Mouse (Mus musculus) limb, embryonic 10.5 days (tissue): ENCODE data around the gene Usp34. TPM values are rescaled to one million over a fixed set of nuclear protein-coding genes. Genes with fewer than 3 reads are reported as not detected.
"Not testable (repeated sequence)": the region's sequence is repeated elsewhere in the genome, so short reads cannot be mapped to it uniquely, and the experiment has no call there.

Experiments used
- DNase-seq: peaks from one replicate; pipeline ENCODE4 v3.0.0-alpha.2; 2017; ENCODE audit warnings: low spot score
- H3K27ac ChIP-seq: fragments of 300-500 bp; sonication (generic); 2 replicates; pipeline ENCODE4 v1.5.1; 2016; ENCODE audit warnings: mild to moderate bottlenecking
- H3K27me3 ChIP-seq: fragments of 300-500 bp; sonication (generic); 2 replicates; pipeline ENCODE4 v1.6.1; 2016; ENCODE audit warnings: low read depth, mild to moderate bottlenecking; ENCODE audit not compliant: poor library complexity, severe bottlenecking
- H3K36me3 ChIP-seq: fragments of 300-500 bp; sonication (generic); 2 replicates; pipeline ENCODE4 v1.6.1; 2016; ENCODE audit warnings: mild to moderate bottlenecking, moderate library complexity
- H3K4me1 ChIP-seq: fragments of 300-500 bp; sonication (generic); 2 replicates; pipeline ENCODE4 v1.6.1; 2016
- H3K4me3 ChIP-seq: fragments of 300-500 bp; sonication (generic); 2 replicates; pipeline ENCODE4 v1.5.1; 2016; ENCODE audit warnings: mild to moderate bottlenecking, moderate library complexity
- H3K9me3 ChIP-seq: fragments of 300-500 bp; sonication (generic); replicated peaks from 2 replicates; pipeline ENCODE4 v1.6.1; 2016; ENCODE audit warnings: mild to moderate bottlenecking
- WGBS: fragments of 180-500 bp; shearing (Covaris S2); methylation state at CpG from one replicate; pipeline ENCODE4 v1.1.7; 2016; 5-methylcytosine and 5-hydroxymethylcytosine counted together
- polyA plus RNA-seq: library from polyadenylated mRNA; unstranded; fragments of >200 nt; fragmentation: Nextera tagmentation; extraction: Ambion mirVana; gene quantifications from 2 replicates; pipeline ENCODE4 v1.2.1, GENCODE M21; 2016

The Usp34 gene
- polyA plus RNA-seq, 1 experiment from 2014 or later: 25.9 TPM

DNA sequence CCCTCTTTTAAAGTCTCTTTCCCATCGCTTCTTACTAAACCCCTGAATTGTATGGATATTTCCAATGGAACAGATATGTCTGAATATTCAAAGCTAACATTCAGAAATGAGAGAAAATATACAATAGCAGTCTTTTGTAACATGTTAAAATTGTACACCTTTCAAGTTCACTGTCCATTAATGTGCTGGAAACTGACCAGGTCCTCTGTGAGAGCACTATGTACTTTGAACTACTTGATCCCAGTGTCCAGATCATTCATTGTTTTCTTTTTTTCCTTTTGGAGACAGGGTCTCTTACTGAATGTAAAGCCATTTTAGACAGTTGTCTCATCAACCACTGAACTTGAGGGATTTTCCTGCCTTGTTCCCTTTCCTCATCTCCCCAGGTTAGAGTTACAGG is 3.6 kb upstream of the Usp34 start:
- 85% methylated on average over 1 of the region's 1 CpGs for WGBS
- no peak overlapping the region for H3K27ac ChIP-seq
- H3K9me3 ChIP-seq: no peaks in the 10 kb centered on the region
- peaks cover 3% of the 10 kb centered on the region for H3K4me1 ChIP-seq
- H3K27me3 ChIP-seq: no peaks in the 10 kb centered on the region
- H3K36me3 ChIP-seq: peaks cover 18% of the 10 kb centered on the region
- no peak overlapping the region for H3K4me3 ChIP-seq
- DNase-seq: no peak

DNA sequence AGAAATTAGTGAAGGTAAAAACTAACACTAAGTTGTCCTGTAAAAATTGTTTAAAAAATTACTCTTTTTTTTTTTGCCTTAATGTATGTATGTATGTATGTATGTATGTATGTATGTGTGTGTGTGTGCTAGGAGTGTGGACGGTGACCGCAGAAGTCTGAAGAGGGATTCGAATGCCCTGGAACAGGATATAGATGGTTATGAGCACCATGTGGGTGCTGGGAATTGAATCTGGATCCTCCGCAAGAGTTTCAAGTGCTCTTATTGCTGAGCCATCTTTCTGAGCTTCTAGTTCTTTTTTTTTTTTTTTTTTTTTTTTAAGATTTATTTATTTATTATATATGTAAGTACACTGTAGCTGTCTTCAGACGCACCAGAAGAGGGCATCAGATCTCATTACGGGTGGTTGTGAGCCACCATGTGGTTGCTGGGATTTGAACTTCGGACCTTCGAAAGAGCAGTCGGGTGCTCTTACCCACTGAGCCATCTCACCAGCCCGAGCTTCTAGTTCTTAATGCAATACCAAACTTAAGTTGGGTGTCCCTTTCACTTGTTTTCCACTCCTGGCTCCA is 1.5 kb upstream of the Usp34 start:
- Histone ChIP-seq H3K4me1 (peaks cover 10% of the 10 kb centered on the region), H3K4me3 (peak overlapping the region; percentile 87), H3K27ac (peak overlapping the region; percentile 98)
- H3K27me3 ChIP-seq, H3K36me3 ChIP-seq, H3K9me3 ChIP-seq, DNase-seq: not testable (repeated sequence)
- WGBS: 40% methylated on average over 10 of the region's 10 CpGs

DNA sequence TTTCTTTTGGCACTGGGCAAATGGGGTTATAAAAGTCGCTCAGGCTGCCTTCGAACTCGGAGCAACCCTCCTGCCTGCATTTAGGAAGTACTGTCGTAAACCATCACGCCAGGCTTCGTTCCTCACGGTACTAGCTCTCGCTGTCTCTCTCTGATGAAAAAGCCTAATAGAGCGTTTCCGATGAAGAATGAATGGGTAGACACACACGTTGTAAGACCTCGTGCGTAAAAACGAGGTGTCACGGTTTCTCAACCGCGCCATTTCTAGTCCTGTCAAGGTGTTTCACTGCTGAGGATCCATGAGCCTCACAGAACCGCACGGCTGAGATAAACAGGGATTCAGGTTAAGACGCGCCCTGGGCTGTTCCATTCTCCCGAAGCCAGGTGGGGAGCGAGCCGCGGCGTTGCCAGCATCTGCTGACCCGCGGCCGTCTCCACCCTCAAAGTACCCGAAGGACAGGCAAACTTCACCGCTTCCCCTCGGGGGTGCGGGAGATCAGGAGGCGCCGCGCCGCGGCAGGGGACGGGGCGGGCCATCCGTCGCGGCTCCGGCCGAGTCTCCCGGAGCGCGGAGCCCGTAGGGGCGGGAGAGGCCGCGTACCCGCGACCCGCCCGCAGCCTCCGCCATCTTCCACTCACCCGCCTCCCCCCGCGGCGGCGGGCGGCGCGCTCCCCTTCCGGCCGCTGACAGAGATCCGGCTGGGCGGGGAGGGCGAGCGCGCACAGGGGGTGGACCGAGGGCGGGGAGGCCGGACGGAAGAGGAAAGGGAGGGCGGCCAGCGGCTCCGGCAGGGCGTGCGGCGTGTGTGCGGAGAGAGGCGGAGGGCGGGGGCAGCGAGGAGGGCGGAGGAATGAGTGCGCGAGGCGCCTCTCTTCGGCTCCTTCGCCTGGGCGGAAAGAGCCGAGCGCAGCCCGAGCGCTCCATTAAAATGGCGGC is 754 bp upstream of the Usp34 start:
- Histone ChIP-seq H3K27ac (peak overlapping the region; percentile 98), H3K4me3 (peak overlapping the region; percentile 87), H3K4me1 (peaks cover 10% of the 10 kb centered on the region), H3K9me3 (no peaks in the 10 kb centered on the region), H3K36me3 (peaks cover 9% of the 10 kb centered on the region), H3K27me3 (no peaks in the 10 kb centered on the region)
- WGBS: under 1% methylated on average over 70 of the region's 98 CpGs
- DNase-seq: peak; percentile 95

DNA sequence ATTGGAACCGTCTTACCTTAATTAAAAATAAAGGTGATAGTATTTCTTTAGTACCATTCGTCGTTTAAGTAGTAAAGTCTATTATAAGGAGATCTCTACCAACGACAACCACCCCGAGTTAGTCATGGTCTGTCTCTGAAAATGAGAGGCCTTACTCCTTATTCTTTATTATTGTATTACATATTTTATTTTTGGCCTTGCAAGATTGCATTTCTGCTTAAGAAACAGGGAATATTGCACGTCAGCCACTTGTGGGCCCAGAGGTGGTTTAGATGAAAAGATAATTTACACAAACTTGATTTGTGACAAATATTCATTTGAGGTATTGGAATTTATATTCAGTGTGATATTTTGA is 848 bp downstream of the Usp34 start:
- no peaks in the 10 kb centered on the region for H3K27me3 ChIP-seq
- peaks cover 10% of the 10 kb centered on the region for H3K4me1 ChIP-seq
- 9% methylated on average over 6 of the region's 6 CpGs for WGBS
- peak overlapping the region; percentile 87 for H3K4me3 ChIP-seq
- H3K9me3 ChIP-seq: no peaks in the 10 kb centered on the region
- H3K36me3 ChIP-seq: peaks cover 20% of the 10 kb centered on the region
- DNase-seq: no peak
- H3K27ac ChIP-seq: peak overlapping the region; percentile 98

DNA sequence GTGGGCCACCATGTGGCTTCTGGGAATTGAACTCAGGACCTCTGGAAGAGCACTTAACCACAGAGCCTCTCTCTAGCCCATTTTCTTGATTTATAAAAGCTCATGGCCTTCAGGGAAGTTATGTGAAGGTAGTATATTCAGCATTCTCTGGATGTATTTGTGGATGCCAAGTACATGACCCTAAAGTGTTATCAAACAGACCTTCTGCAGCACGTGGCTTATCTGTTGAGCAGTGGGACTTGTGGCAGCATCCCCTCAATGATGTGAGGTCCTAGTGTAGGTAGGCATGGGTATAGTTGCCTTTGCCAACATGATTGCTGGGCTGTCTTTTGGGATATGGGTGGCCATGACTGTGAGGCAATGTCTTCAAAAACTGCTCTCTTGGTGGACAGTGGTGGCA is 6.8 kb downstream of the Usp34 start:
- H3K9me3 ChIP-seq: no peaks in the 10 kb centered on the region
- peaks cover 32% of the 10 kb centered on the region for H3K36me3 ChIP-seq
- no peak overlapping the region for H3K27ac ChIP-seq
- no peak overlapping the region for H3K4me3 ChIP-seq
- H3K4me1 ChIP-seq: peaks cover 3% of the 10 kb centered on the region
- 92% methylated on average over 1 of the region's 1 CpGs for WGBS
- no peaks in the 10 kb centered on the region for H3K27me3 ChIP-seq
- no peak for DNase-seq

DNA sequence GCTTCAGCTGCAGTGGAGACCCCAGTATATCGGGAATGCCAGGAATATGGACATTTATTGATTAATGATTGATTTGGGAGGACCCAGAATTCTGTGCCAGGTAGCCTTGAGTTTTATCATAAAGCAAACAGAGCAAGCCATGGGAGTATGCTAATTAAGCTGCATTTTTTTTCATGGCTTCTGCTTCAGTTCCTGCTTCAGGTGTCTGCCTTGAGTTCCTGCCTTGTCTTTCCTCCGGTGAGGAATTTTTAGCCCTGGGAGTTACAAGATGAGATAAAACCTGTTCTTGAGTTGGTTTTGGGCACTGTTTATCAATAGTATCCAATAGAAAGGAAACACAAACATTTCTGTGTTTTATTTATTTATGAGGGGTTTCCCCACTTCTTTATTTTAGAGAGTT is 22.7 kb downstream of the Usp34 start:
- no peaks in the 10 kb centered on the region for H3K4me1 ChIP-seq
- no peak overlapping the region for H3K27ac ChIP-seq
- WGBS: 97% methylated on average over 2 of the region's 2 CpGs

DNA sequence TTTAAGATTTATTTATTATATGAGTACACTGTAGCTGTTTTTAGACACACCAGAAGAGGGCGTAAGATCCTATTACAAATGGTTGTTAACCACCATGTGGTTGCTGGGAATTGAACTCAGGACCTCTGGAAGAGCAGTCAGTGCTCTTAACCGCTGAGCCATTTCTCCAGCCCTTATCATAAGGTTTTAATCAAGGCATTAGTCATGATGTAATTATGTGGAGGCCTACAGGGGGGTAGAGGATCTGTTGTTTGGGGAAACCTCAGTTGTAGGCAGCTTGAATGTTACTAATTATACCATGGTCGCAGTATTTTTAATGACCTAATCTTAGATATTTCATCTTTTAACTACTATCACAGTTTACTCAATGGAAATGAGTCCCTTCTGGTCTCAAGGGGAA is 25.4 kb downstream of the Usp34 start:
- Histone ChIP-seq H3K36me3 (peaks cover 32% of the 10 kb centered on the region), H3K4me1 (no peaks in the 10 kb centered on the region), H3K9me3 (no peaks in the 10 kb centered on the region), H3K27me3 (no peaks in the 10 kb centered on the region), H3K27ac (no peak overlapping the region), H3K4me3 (no peak overlapping the region)
- no peak for DNase-seq
- WGBS: 75% methylated on average over 3 of the region's 3 CpGs

More for the DNA sequence above, 22.7 kb downstream of the Usp34 start:
- DNase-seq: no peak
- peaks cover 25% of the 10 kb centered on the region for H3K36me3 ChIP-seq
- H3K27me3 ChIP-seq: no peaks in the 10 kb centered on the region
- H3K9me3 ChIP-seq: no peaks in the 10 kb centered on the region
- no peak overlapping the region for H3K4me3 ChIP-seq

DNA sequence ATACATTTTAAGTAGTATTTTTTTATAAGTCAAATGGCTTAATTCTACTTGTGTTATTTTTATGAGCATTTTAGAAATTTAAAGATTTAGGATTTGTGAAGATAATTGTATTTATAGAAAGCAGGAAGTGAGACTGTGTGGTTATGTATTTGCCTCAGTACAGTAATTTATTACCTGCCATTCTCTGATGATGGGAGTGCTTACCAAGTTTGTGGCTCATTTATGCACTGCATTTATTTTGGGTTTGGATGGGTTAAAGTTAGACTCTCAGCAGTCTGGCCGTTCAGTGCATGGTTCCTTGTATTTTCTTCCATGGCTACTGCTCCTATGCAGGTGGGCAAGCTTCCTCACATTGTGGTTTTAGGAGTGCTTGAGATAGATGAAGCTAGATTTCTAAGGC is 28.5 kb downstream of the Usp34 start:
- H3K36me3 ChIP-seq: peaks cover 42% of the 10 kb centered on the region
- 78% methylated on average over 1 of the region's 1 CpGs for WGBS
- H3K27ac ChIP-seq: no peak overlapping the region
- no peak for DNase-seq
- H3K4me3 ChIP-seq: no peak overlapping the region
- no peaks in the 10 kb centered on the region for H3K9me3 ChIP-seq
- no peaks in the 10 kb centered on the region for H3K4me1 ChIP-seq
- H3K27me3 ChIP-seq: no peaks in the 10 kb centered on the region

DNA sequence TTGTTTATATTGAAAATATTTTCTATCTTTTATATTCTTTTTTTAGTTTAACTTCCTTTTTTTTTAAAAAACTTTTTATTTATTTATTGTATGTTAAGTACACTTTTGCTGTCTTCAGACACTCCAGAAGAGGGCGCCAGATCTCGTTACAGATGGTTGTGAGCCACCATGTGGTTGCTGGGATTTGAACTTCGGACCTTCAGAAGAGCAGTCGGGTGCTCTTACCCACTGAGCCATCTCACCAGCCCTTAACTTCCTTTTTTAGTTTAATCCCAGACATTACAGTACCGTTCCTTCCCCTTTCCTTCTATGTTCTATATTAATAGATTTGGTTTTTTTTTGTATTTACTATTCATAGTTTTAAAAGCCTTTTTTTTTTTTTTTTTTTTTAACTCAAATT is 50.5 kb downstream of the Usp34 start:
- 75% methylated on average over 5 of the region's 5 CpGs for WGBS

DNA sequence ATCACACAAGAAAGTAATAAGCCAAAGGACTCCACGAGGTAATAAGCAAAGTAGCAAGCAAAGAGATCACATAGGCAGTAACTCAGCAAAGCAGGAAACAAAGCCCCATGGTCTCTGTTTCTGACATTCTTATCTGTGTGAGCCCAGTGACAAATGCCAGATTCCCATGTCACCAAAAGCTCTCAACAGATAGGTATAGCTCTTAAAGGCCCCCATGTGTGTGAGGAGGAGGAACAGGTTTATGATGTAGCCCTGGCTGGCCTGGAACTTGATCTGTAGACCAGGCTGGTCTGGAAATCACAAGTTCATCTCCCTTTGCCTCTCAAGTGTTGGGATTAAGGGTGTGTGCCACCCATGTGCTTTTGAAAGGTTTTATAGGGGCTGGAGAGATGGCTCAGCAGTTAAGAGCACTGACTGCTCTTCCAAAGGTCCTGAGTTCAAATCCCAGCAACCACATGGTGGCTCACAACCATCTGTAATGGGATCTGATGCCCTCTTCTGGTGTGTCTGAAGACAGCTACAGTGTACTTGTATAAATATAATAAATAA is 53.1 kb downstream of the Usp34 start:
- H3K27me3 ChIP-seq, DNase-seq, H3K9me3 ChIP-seq, H3K4me3 ChIP-seq, H3K4me1 ChIP-seq, H3K27ac ChIP-seq: not testable (repeated sequence)
- WGBS: 74% methylated on average over 1 of the region's 1 CpGs
- peaks cover 76% of the 10 kb centered on the region for H3K36me3 ChIP-seq

More for the DNA sequence above, 50.5 kb downstream of the Usp34 start:
- H3K4me3 ChIP-seq, H3K4me1 ChIP-seq, H3K27me3 ChIP-seq, H3K27ac ChIP-seq, DNase-seq, H3K9me3 ChIP-seq: not testable (repeated sequence)
- H3K36me3 ChIP-seq: peaks cover 73% of the 10 kb centered on the region

DNA sequence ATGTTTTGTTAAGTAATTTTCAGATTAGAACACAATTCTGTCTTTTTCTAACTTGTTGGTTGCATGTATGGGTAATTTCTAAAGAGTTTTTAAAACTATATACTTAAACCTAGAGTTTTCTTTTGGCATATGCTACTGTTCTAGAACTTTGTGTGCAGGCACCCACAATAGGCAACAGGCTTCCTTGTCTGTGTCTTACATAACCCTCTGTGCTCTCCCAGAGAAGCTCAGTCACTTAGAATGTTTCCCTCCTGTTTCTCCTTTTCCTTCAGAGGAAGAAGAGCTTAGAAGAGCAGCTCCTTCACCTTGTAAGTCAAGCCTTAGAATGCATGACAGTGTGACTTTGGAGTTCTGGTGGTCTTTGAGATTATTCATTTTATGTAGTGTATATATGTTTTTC is 55.6 kb downstream of the Usp34 start:
- Histone ChIP-seq H3K27ac (no peak overlapping the region), H3K36me3 (peaks cover 76% of the 10 kb centered on the region), H3K4me3 (no peak overlapping the region), H3K4me1 (no peaks in the 10 kb centered on the region), H3K9me3 (no peaks in the 10 kb centered on the region), H3K27me3 (no peaks in the 10 kb centered on the region)
- DNase-seq: no peak

DNA sequence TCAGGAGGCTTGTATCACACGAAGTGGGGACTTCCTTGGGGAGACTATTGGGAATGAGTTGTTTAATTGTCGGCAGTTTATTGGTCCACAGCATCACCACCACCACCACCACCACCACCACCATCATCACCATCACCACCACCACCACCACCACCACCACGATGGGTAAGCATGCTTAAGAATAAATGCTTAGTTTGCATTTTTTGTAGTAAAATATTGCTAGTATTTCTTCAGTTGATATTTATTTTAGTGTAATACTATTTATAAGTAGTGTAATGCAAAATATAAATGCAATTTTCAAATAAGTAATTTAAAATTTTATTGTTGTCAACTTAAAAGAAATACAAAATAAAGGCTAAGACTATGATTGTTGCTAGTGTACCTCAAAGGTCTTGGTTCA is 57.7 kb downstream of the Usp34 start:
- Histone ChIP-seq H3K4me1 (no peaks in the 10 kb centered on the region), H3K4me3 (no peak overlapping the region), H3K36me3 (peaks cover 82% of the 10 kb centered on the region), H3K27ac (no peak overlapping the region), H3K27me3 (no peaks in the 10 kb centered on the region), H3K9me3 (no peaks in the 10 kb centered on the region)
- WGBS: 94% methylated on average over 3 of the region's 3 CpGs
- DNase-seq: no peak

DNA sequence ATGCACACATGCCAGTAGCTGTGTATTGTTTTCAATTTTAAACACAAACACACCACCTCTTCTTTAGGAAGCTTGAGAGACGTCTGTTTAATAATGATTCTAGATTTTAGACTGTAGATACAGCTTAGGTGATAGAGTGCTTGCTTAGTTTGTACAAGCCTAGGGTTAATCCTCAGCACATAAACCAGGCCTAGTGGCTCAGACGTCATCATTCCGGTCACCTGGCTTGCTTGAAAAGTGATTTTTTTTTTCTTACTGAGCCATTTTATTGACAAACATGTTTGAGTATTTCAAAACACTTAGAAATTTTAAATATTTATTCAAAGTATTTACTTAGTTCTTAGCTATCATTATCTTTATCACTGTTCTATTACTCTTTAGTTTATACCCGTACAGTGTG is 65.3 kb downstream of the Usp34 start:
- no peak for DNase-seq
- H3K36me3 ChIP-seq: peaks cover 78% of the 10 kb centered on the region
- WGBS: 89% methylated on average over 4 of the region's 4 CpGs

More for the DNA sequence above, 65.3 kb downstream of the Usp34 start:
- H3K4me1 ChIP-seq: no peaks in the 10 kb centered on the region
- H3K4me3 ChIP-seq: no peak overlapping the region
- no peak overlapping the region for H3K27ac ChIP-seq
- no peaks in the 10 kb centered on the region for H3K9me3 ChIP-seq
- no peaks in the 10 kb centered on the region for H3K27me3 ChIP-seq
